Mouse (Mus musculus) G1E (cell line): ENCODE data around the gene Chrm1.

ENCODE experiments used
- CTCF ChIP-seq: IDR thresholded peaks from 2 replicates; pipeline ENCODE4 v1.5.1; 2012; ENCODE audit warnings: low read depth, low read length, inconsistent platforms, mixed read lengths
- GATA1 ChIP-seq: IDR thresholded peaks from 2 replicates; pipeline ENCODE4 v1.6.1; 2012; ENCODE audit warnings: borderline replicate concordance, low read length, inconsistent platforms, mixed read lengths
- TAL1 ChIP-seq: conservative IDR thresholded peaks from 2 replicates; pipeline ENCODE4 v1.6.1; 2012; ENCODE audit warnings: low read depth, low read length, inconsistent platforms, mixed read lengths

- TF ChIP-seq CTCF (no peak), TAL1 (peak; percentile 97), GATA1 (no peak)
Measured at GRCm38 (mm10) chr19:8714653-8715481, 51.3 kb downstream of the Chrm1 start.
